Mouse (Mus musculus) megakaryocyte, embryonic 14.5 days (primary cell): Measurements from ENCODE around the gene Zfp523.

Experiments
- FLI1 ChIP-seq: IDR thresholded peaks from 2 replicates; pipeline ENCODE4 v1.6.1; 2012; ENCODE audit warnings: low read length, inconsistent platforms, mixed read lengths
- GATA1 ChIP-seq: IDR thresholded peaks from 3 replicates; pipeline ENCODE4 v1.6.1; 2012; ENCODE audit warnings: mixed read lengths, low read length, inconsistent platforms, borderline replicate concordance

GRCm38 (mm10) chr17:28207591-28208313, 30.8 kb downstream of the Zfp523 start, which contains the start of gene Def6:
- no peak for TF ChIP-seq GATA1
- TF ChIP-seq FLI1, result no peak
